ENCODE assay signal across 21 mouse cellular contexts in the genomic region with DNA sequence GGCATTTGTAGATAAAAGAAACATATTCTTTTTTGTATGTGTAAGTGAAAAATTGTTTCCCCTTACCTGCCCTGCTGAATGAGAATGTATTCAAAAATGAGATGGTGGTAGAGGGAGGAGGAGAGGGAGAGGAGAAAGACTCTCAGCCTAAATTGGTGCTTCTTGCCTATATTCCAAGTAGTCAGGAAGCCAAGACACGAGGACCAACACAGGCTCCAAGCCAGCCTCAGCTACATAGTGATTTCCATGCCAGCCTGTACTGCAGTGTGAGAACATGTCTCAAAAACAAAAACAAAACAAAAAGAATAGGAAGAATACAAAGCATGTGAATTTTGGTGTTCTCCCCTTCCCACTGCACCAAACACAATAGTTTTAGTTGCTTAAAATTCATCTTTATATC.
DNase-seq lines count a peak whose midpoint lies in the region; ATAC-seq lines count a peak whose summit lies in the region.
"Had no signal": no experiment of that assay in that cellular context is flagged by ENCODE, and none has a peak within 500 bp of the region (broad histone marks: within the 10 kb centered on the region; RNA-seq: fewer than 3 reads in every experiment).

No protein-coding gene starts in this region.

- H3K4me1 ChIP-seq in forebrain, embryonic 16.5 days (replicated peaks; ENCODE audit: control insufficient read depth, insufficient read depth, low read length): no peaks in the 10 kb centered on the region
- no peaks in the 10 kb centered on the region for H3K4me1 ChIP-seq in forebrain, embryonic 12.5 days
- H3K4me1 ChIP-seq: embryonic facial prominence, embryonic 10.5 days; heart, embryonic 12.5 days; limb, embryonic 13.5 days; liver, embryonic 12.5 days; midbrain, embryonic 12.5 days; neural tube, embryonic 15.5 days had no signal

- no peak overlapping the region for H3K27ac ChIP-seq in forebrain, embryonic 16.5 days (ENCODE audit: low read length)
- H3K27ac ChIP-seq in forebrain, embryonic 12.5 days: no peak overlapping the region
- H3K27ac ChIP-seq: embryonic facial prominence, embryonic 10.5 days; limb, embryonic 13.5 days; liver, embryonic 12.5 days; midbrain, embryonic 12.5 days; neural tube, embryonic 15.5 days had no signal

- no peaks in the 10 kb centered on the region for H3K36me3 ChIP-seq in forebrain, embryonic 16.5 days (ENCODE audit: control insufficient read depth, insufficient read depth)
- no peaks in the 10 kb centered on the region for H3K36me3 ChIP-seq in forebrain, embryonic 12.5 days (replicated peaks)
- H3K36me3 ChIP-seq: embryonic facial prominence, embryonic 10.5 days; heart, embryonic 12.5 days; limb, embryonic 13.5 days; liver, embryonic 12.5 days; midbrain, embryonic 12.5 days; neural tube, embryonic 15.5 days had no signal

- H3K4me3 ChIP-seq in forebrain, embryonic 16.5 days (replicated peaks; ENCODE audit: low read length): no peak overlapping the region
- no peak overlapping the region for H3K4me3 ChIP-seq in forebrain, embryonic 12.5 days (replicated peaks)
- H3K4me3 ChIP-seq: embryonic facial prominence, embryonic 10.5 days; heart, embryonic 12.5 days; limb, embryonic 13.5 days; liver, embryonic 12.5 days; midbrain, embryonic 12.5 days; neural tube, embryonic 15.5 days had no signal

- H3K27me3 ChIP-seq in forebrain, embryonic 16.5 days (replicated peaks; ENCODE audit: control insufficient read depth, insufficient read depth, low read length): no peaks in the 10 kb centered on the region
- H3K27me3 ChIP-seq in forebrain, embryonic 12.5 days: no peaks in the 10 kb centered on the region
- H3K27me3 ChIP-seq: heart, embryonic 12.5 days; limb, embryonic 13.5 days; liver, embryonic 12.5 days; midbrain, embryonic 12.5 days; neural tube, embryonic 15.5 days had no signal

- no peak overlapping the region for H3K9ac ChIP-seq in forebrain, embryonic 16.5 days (replicated peaks; ENCODE audit: low read depth, low read length)
- no peak overlapping the region for H3K9ac ChIP-seq in forebrain, embryonic 12.5 days
- H3K9ac ChIP-seq: heart, embryonic 12.5 days; limb, embryonic 13.5 days; liver, embryonic 12.5 days; midbrain, embryonic 12.5 days; neural tube, embryonic 15.5 days had no signal

- peak; percentile 7 for DNase-seq in right cerebral cortex, adult 18-20 months
- DNase-seq in right cerebral cortex, postnatal 10 days (ENCODE audit: low spot score in 2 of 2): no peak
- peak; percentile 36 for DNase-seq in cerebellum, adult 8-10 months
- DNase-seq in cerebellum, postnatal 36 days: peak; percentile 33 to 37
- DNase-seq in spleen, postnatal 14 days (ENCODE audit: low spot score in 2 of 2): no peak
- no peak for DNase-seq in lung, postnatal 14 days
- DNase-seq: adrenal gland, postnatal 25 days; gastrocnemius, postnatal 14 days; heart, adult 11 months; heart, postnatal 10 days; kidney, adult 18-20 months; lung, adult 2 months had no signal

- H3K4me2 ChIP-seq in forebrain, embryonic 16.5 days (ENCODE audit: low read length): no peak overlapping the region
- no peak overlapping the region for H3K4me2 ChIP-seq in forebrain, embryonic 12.5 days
- H3K4me2 ChIP-seq: heart, embryonic 12.5 days; limb, embryonic 13.5 days; liver, embryonic 12.5 days; midbrain, embryonic 12.5 days; neural tube, embryonic 15.5 days had no signal

- 62% methylated on average over 1 of the region's 1 CpGs for WGBS in forebrain, embryonic 16.5 days
- 82% methylated on average over 1 of the region's 1 CpGs for WGBS in forebrain, embryonic 12.5 days

- 0 out of 2 replicates have a peak, but pooled peaks have one; percentile 55 for ATAC-seq in forebrain, embryonic 16.5 days
- ATAC-seq in forebrain, embryonic 12.5 days (ENCODE audit: low FRiP score): no peak
- ATAC-seq: CD4-positive, CD25-positive, alpha-beta regulatory T cell, adult 4 months; liver, embryonic 12.5 days had no signal

- H3K9me3 ChIP-seq in forebrain, embryonic 16.5 days (ENCODE audit: control insufficient read depth, low read length): no peaks in the 10 kb centered on the region
- H3K9me3 ChIP-seq in forebrain, embryonic 12.5 days: no peaks in the 10 kb centered on the region
- H3K9me3 ChIP-seq: embryonic facial prominence, embryonic 10.5 days; heart, embryonic 12.5 days; limb, embryonic 13.5 days; liver, embryonic 12.5 days; midbrain, embryonic 12.5 days; neural tube, embryonic 15.5 days had no signal

Comparison
In these comparisons a context has a peak if more than half of its experiments do, and no peak if none do; other contexts are left out.
1. DNase-seq: peak in right cerebral cortex, adult 18-20 months (single experiment), cerebellum, adult 8-10 months (single experiment) and cerebellum, postnatal 36 days (2 of 2); none in right cerebral cortex, postnatal 10 days (0 of 2), spleen, postnatal 14 days (0 of 2) and lung, postnatal 14 days (single experiment).